Mouse (Mus musculus): Measurements from ENCODE around the gene Des. TPM values are rescaled to one million over a fixed set of nuclear protein-coding genes. Genes with fewer than 3 reads are reported as not detected.

Des gene
- total and polyA plus RNA-seq, 2 experiments from 2014 or later, result 639 to 1,187 TPM

- no peak for DNase-seq (ENCODE audit: low spot score)
- Histone ChIP-seq H3K4me3 (ENCODE audit: low read depth, low read length) (no peak overlapping the region), H3K27ac (ENCODE audit: low read depth) (no peak overlapping the region), H3K27me3 (ENCODE audit: control insufficient read depth, insufficient read depth, low read length) (no peaks in the 10 kb centered on the region), H3K4me2 (ENCODE audit: low read depth, low read length) (no peak overlapping the region), H3K9me3 (replicated peaks; ENCODE audit: control insufficient read depth, low read length) (no peaks in the 10 kb centered on the region), H3K9ac (replicated peaks; ENCODE audit: low read depth, low read length) (no peak overlapping the region), H3K36me3 (replicated peaks; ENCODE audit: control insufficient read depth, insufficient read depth, low read length) (peaks cover 50% of the 10 kb centered on the region), H3K4me1 (ENCODE audit: control insufficient read depth, insufficient read depth) (peaks cover 12% of the 10 kb centered on the region)
- no peak for ATAC-seq (ENCODE audit: insufficient read depth, low read depth)
- WGBS, result 68% methylated on average over 14 of the region's 14 CpGs
- TF ChIP-seq EP300 (IDR thresholded peaks at IDR 0.05; ENCODE audit: low read depth) (no peak), CTCF (IDR thresholded peaks at IDR 0.05; ENCODE audit: low read depth) (no peak)
These were observed 5.5 kb downstream of the Des start for GRCm38 (mm10) chr1:75365510-75366137.

- no peak overlapping the region for H3K4me3 ChIP-seq (ENCODE audit: low read depth, low read length)
These were observed 9.3 kb downstream of the Des start for GRCm38 (mm10) chr1:75369360-75369983.

GRCm38 (mm10) chr1:75369984-75370660 is 10.0 kb downstream of the Des start:
- WGBS, result 22% methylated on average over 13 of the region's 13 CpGs
- Histone ChIP-seq H3K27me3 (ENCODE audit: control insufficient read depth, insufficient read depth, low read length) (no peaks in the 10 kb centered on the region), H3K9me3 (replicated peaks; ENCODE audit: control insufficient read depth, low read length) (no peaks in the 10 kb centered on the region), H3K4me1 (ENCODE audit: control insufficient read depth, insufficient read depth) (peaks cover 13% of the 10 kb centered on the region), H3K4me3 (ENCODE audit: low read depth, low read length) (no peak overlapping the region), H3K9ac (replicated peaks; ENCODE audit: low read depth, low read length) (peak overlapping the region; percentile 40), H3K27ac (ENCODE audit: low read depth) (peak overlapping the region; percentile 80), H3K36me3 (replicated peaks; ENCODE audit: control insufficient read depth, insufficient read depth, low read length) (peaks cover 22% of the 10 kb centered on the region), H3K4me2 (ENCODE audit: low read depth, low read length) (peak overlapping the region; percentile 38)
- DNase-seq (ENCODE audit: low spot score) (peak; percentile 83), ATAC-seq (ENCODE audit: insufficient read depth, low read depth) (peak; percentile 32)
- TF ChIP-seq CTCF (IDR thresholded peaks at IDR 0.05; ENCODE audit: low read depth) (no peak), EP300 (IDR thresholded peaks at IDR 0.05; ENCODE audit: low read depth) (no peak)

More at GRCm38 (mm10) chr1:75369360-75369983, 9.3 kb downstream of the Des start:
- Histone ChIP-seq H3K36me3 (replicated peaks; ENCODE audit: control insufficient read depth, insufficient read depth, low read length) (peaks cover 28% of the 10 kb centered on the region), H3K9ac (replicated peaks; ENCODE audit: low read depth, low read length) (peak overlapping the region; percentile 40), H3K4me1 (ENCODE audit: control insufficient read depth, insufficient read depth) (peaks cover 11% of the 10 kb centered on the region), H3K27me3 (ENCODE audit: control insufficient read depth, insufficient read depth, low read length) (no peaks in the 10 kb centered on the region), H3K4me2 (ENCODE audit: low read depth, low read length) (peak overlapping the region; percentile 38), H3K9me3 (replicated peaks; ENCODE audit: control insufficient read depth, low read length) (no peaks in the 10 kb centered on the region), H3K27ac (ENCODE audit: low read depth) (peak overlapping the region; percentile 80)
- WGBS, result 23% methylated on average over 25 of the region's 25 CpGs
- DNase-seq (ENCODE audit: low spot score) (no peak), ATAC-seq (ENCODE audit: insufficient read depth, low read depth) (peak; percentile 21; the same call in 1 of the 2 replicates)
- TF ChIP-seq EP300 (IDR thresholded peaks at IDR 0.05; ENCODE audit: low read depth), result no peak
- no peak for TF ChIP-seq CTCF (IDR thresholded peaks at IDR 0.05; ENCODE audit: low read depth)

DNA sequence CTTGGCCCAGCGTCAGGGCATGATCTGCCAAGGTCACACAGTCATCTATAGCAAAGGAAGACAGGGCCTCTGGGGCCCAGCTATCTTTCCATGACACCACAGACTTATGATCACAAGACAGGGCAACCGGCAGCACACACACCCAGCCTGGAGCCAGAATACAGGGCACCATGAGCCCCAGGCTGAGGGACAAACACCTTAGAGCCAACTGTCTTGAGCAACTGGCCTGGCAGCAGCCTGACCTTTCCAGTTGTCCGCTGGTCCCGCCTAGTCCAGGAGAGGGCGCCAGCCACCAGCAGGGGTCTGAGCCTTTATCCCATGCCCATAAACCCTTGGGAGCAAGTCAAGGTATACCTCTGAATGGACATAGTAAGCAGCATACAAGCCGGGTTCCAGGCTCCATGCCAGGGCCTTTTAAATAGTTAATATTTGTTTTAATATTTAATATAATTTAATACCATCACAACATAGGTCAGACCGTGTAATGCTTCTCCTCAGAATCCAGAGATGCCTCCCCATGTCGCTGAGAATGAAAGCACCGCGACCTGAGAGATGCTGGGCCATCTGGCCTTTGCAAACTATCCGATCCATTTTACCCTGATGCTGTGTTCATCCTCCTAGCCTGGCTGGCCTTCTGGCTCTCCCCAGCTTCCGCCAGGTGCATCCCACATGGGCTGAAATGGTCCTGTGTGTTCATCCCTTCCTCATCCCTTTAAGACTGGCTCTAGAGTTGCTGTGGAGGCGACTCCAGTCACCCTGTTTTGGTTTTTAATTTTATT is 11.4 kb downstream of the Des start:
- H3K4me1 ChIP-seq (ENCODE audit: control insufficient read depth, insufficient read depth), result peaks cover 17% of the 10 kb centered on the region
- H3K9me3 ChIP-seq (replicated peaks; ENCODE audit: control insufficient read depth, low read length), result no peaks in the 10 kb centered on the region
- TF ChIP-seq EP300 (IDR thresholded peaks at IDR 0.05; ENCODE audit: low read depth), result no peak
- TF ChIP-seq CTCF (IDR thresholded peaks at IDR 0.05; ENCODE audit: low read depth), result peak; percentile 85
- no peak overlapping the region for H3K4me2 ChIP-seq (ENCODE audit: low read depth, low read length)
- no peak overlapping the region for H3K9ac ChIP-seq (replicated peaks; ENCODE audit: low read depth, low read length)
- H3K27me3 ChIP-seq (ENCODE audit: control insufficient read depth, insufficient read depth, low read length), result peaks cover 7% of the 10 kb centered on the region; the same call in 1 of the 2 replicates
- H3K4me3 ChIP-seq (ENCODE audit: low read depth, low read length), result no peak overlapping the region
- WGBS, result 53% methylated on average over 13 of the region's 13 CpGs
- peaks cover 9% of the 10 kb centered on the region for H3K36me3 ChIP-seq (replicated peaks; ENCODE audit: control insufficient read depth, insufficient read depth, low read length)
- peak; percentile 68 for DNase-seq (ENCODE audit: low spot score)
- H3K27ac ChIP-seq (ENCODE audit: low read depth), result peak overlapping the region; percentile 80
- peak; percentile 43 for ATAC-seq (ENCODE audit: insufficient read depth, low read depth)

GRCm38 (mm10) chr1:75372450-75372849 is 12.3 kb downstream of the Des start:
- Histone ChIP-seq H3K4me3 (ENCODE audit: low read depth, low read length) (no peak overlapping the region), H3K4me1 (ENCODE audit: control insufficient read depth, insufficient read depth) (peaks cover 24% of the 10 kb centered on the region), H3K27me3 (ENCODE audit: control insufficient read depth, insufficient read depth, low read length) (peaks cover 7% of the 10 kb centered on the region; the same call in 1 of the 2 replicates), H3K36me3 (replicated peaks; ENCODE audit: control insufficient read depth, insufficient read depth, low read length) (no peaks in the 10 kb centered on the region), H3K4me2 (ENCODE audit: low read depth, low read length) (no peak overlapping the region), H3K9ac (replicated peaks; ENCODE audit: low read depth, low read length) (no peak overlapping the region), H3K27ac (ENCODE audit: low read depth) (no peak overlapping the region), H3K9me3 (replicated peaks; ENCODE audit: control insufficient read depth, low read length) (no peaks in the 10 kb centered on the region)
- DNase-seq (ENCODE audit: low spot score), result no peak
- TF ChIP-seq EP300 (IDR thresholded peaks at IDR 0.05; ENCODE audit: low read depth) (no peak), CTCF (IDR thresholded peaks at IDR 0.05; ENCODE audit: low read depth) (no peak)
- 74% methylated on average over 3 of the region's 3 CpGs for WGBS
- ATAC-seq (ENCODE audit: insufficient read depth, low read depth), result no peak

Data from heart, postnatal 0 days (tissue).